46 mouse cellular contexts compared by ENCODE assay signal in the genomic region with DNA sequence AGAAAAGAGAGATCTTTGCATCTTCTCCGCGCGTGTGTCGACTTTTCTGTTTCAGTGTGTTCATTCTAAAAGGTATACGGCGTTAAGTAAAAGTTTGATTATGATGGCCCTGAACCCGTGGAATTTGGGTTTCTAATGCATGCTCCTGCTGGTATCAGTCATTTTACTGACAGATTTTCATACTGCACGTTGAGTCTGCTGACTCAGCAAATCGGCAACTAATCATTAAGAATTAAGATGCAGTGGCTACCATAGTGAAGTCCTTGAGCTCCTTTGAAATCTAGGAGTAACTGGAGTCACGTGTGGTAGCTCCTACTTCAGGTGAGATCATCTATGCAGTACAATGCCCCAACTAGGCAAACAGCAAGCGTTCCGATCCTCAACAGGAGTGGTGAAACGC. TPM values are rescaled to one million over a fixed set of nuclear protein-coding genes. Genes with fewer than 3 reads are reported as not detected.
"Had no signal": no experiment of that assay in that cellular context is flagged by ENCODE, and none has a peak within 500 bp of the region (broad histone marks: within the 10 kb centered on the region; RNA-seq: fewer than 3 reads in every experiment).

No protein-coding gene starts in this region.

- H3K36me3 ChIP-seq: limb, embryonic 10.5 days; limb, embryonic 12.5 days; limb, embryonic 13.5 days; limb, embryonic 15.5 days; liver, embryonic 12.5 days; liver, embryonic 13.5 days; liver, embryonic 15.5 days; lung, embryonic 15.5 days; midbrain, embryonic 10.5 days; midbrain, embryonic 12.5 days; midbrain, embryonic 13.5 days; midbrain, embryonic 15.5 days had no signal

- H3K27ac ChIP-seq: limb, embryonic 10.5 days; limb, embryonic 12.5 days; limb, embryonic 13.5 days; limb, embryonic 15.5 days; liver, embryonic 12.5 days; liver, embryonic 13.5 days; liver, embryonic 14.5 days; liver, embryonic 15.5 days; lung, embryonic 15.5 days; macrophage; midbrain, embryonic 10.5 days; midbrain, embryonic 12.5 days; midbrain, embryonic 13.5 days; midbrain, embryonic 15.5 days had no signal

- H3K4me2 ChIP-seq: limb, embryonic 12.5 days; limb, embryonic 13.5 days; limb, embryonic 15.5 days; liver, embryonic 11.5 days; liver, embryonic 12.5 days; liver, embryonic 13.5 days; liver, embryonic 15.5 days; lung, embryonic 14.5 days; lung, embryonic 15.5 days; midbrain, embryonic 11.5 days; midbrain, embryonic 12.5 days; midbrain, embryonic 13.5 days; midbrain, embryonic 15.5 days had no signal

- H3K9ac ChIP-seq: limb, embryonic 12.5 days; limb, embryonic 13.5 days; limb, embryonic 15.5 days; liver, embryonic 12.5 days; liver, embryonic 13.5 days; liver, embryonic 14.5 days; liver, embryonic 15.5 days; liver, postnatal 0 days; lung, embryonic 14.5 days; lung, embryonic 15.5 days; midbrain, embryonic 12.5 days; midbrain, embryonic 13.5 days; midbrain, embryonic 15.5 days had no signal

- H3K4me3 ChIP-seq: limb, embryonic 10.5 days; limb, embryonic 12.5 days; limb, embryonic 13.5 days; limb, embryonic 15.5 days; liver, embryonic 12.5 days; liver, embryonic 13.5 days; liver, embryonic 15.5 days; lung, embryonic 15.5 days; megakaryocyte, embryonic 14.5 days; midbrain, embryonic 10.5 days; midbrain, embryonic 12.5 days; midbrain, embryonic 13.5 days; midbrain, embryonic 15.5 days; myocyte had no signal

- DNase-seq: liver; liver, embryonic 13.5 days; liver, postnatal 0 days; lung, adult 18-20 months; lung, adult 2 months; lung, embryonic 14.5 days; lung, postnatal 10 days; lung, postnatal 14 days; lung, postnatal 36 days; lung, postnatal 4 days had no signal

- H3K4me1 ChIP-seq: limb, embryonic 12.5 days; limb, embryonic 13.5 days; limb, embryonic 15.5 days; liver, embryonic 12.5 days; liver, embryonic 13.5 days; liver, embryonic 15.5 days; lung, embryonic 15.5 days; megakaryocyte, embryonic 14.5 days; midbrain, embryonic 10.5 days; midbrain, embryonic 12.5 days; midbrain, embryonic 13.5 days; midbrain, embryonic 15.5 days had no signal

- H3K9me3 ChIP-seq: limb, embryonic 10.5 days; limb, embryonic 12.5 days; limb, embryonic 13.5 days; limb, embryonic 15.5 days; liver, embryonic 12.5 days; liver, embryonic 13.5 days; liver, embryonic 15.5 days; lung, embryonic 15.5 days; midbrain, embryonic 10.5 days; midbrain, embryonic 12.5 days; midbrain, embryonic 13.5 days; midbrain, embryonic 15.5 days had no signal

- H3K27me3 ChIP-seq: limb, embryonic 12.5 days; limb, embryonic 13.5 days; limb, embryonic 15.5 days; liver, embryonic 12.5 days; liver, embryonic 13.5 days; liver, embryonic 15.5 days; lung, embryonic 15.5 days; megakaryocyte, embryonic 14.5 days; midbrain, embryonic 12.5 days; midbrain, embryonic 13.5 days; midbrain, embryonic 15.5 days had no signal

RNA-seq across cellular contexts. Expression of gene Toporsl, which starts 1.4 kb away (rescaled TPM):
- total RNA-seq: left cerebral cortex, postnatal 10 days; left cerebral cortex, postnatal 14 days; left cerebral cortex, postnatal 25 days; left cerebral cortex, postnatal 36 days; left cerebral cortex, postnatal 4 days; liver, adult 2 months; megakaryocyte progenitor cell, adult 5-6 weeks; megakaryocyte, adult 5-6 weeks; megakaryocyte-erythroid progenitor cell, adult 5-6 weeks; midbrain, postnatal 0 days; monocyte, adult 5-6 weeks had no signal
- polyA plus RNA-seq: limb, embryonic 10.5 days; limb, embryonic 11.5 days; limb, embryonic 12.5 days; limb, embryonic 13.5 days; limb, embryonic 14.5 days; limb, embryonic 15.5 days; liver, adult 2 months; liver, embryonic 12.5 days; liver, embryonic 13.5 days; liver, embryonic 14.5 days; liver, embryonic 15.5 days; liver, embryonic 16.5 days; liver, postnatal 0 days; lung, adult 2 months; lung, embryonic 14.5 days; lung, embryonic 15.5 days; lung, embryonic 16.5 days; lung, postnatal 0 days; macrophage; midbrain, embryonic 11.5 days; midbrain, embryonic 13.5 days; midbrain, embryonic 14.5 days; midbrain, embryonic 15.5 days; midbrain, embryonic 16.5 days; midbrain, postnatal 0 days; myocyte; neural tube, embryonic 11.5 days had no signal
